Mouse (Mus musculus) CH12.LX (cell line): Measurements from ENCODE around the gene Edem3.

ENCODE experiments used
- CHD2 ChIP-seq: IDR thresholded peaks from 2 replicates; pipeline ENCODE4 v1.6.1; 2011; ENCODE audit warnings: low read length, improper control_type of control experiment
- CTCF ChIP-seq, 2 experiments: IDR thresholded peaks in 1 of 2; conservative IDR thresholded peaks in 1 of 2; 2 replicates each; pipeline ENCODE4 v1.5.1; 2011 to 2012; ENCODE audit warnings: low read depth in 2 of 2, low read length in 2 of 2, improper control_type of control experiment in 1 of 2, inconsistent platforms in 1 of 2, mild to moderate bottlenecking in 1 of 2, moderate library complexity in 1 of 2
- ELF1 ChIP-seq: IDR thresholded peaks from 2 replicates; pipeline ENCODE4 v1.6.1; 2014; ENCODE audit warnings: low read depth, mild to moderate bottlenecking, inconsistent platforms, low read length, improper control_type of control experiment
- MAZ ChIP-seq: IDR thresholded peaks from 2 replicates; pipeline ENCODE4 v1.6.1; 2012; ENCODE audit warnings: low read depth, mild to moderate bottlenecking, inconsistent platforms, low read length, improper control_type of control experiment, moderate library complexity
- MXI1 ChIP-seq: IDR thresholded peaks from 2 replicates; pipeline ENCODE4 v1.6.1; 2011; ENCODE audit warnings: mild to moderate bottlenecking, low read depth, low read length, improper control_type of control experiment
- MYC ChIP-seq: IDR thresholded peaks from 2 replicates; pipeline ENCODE4 v1.6.1; 2011; ENCODE audit warnings: low read depth, mild to moderate bottlenecking, improper control_type of control experiment, low read length
- POLR2A ChIP-seq: IDR thresholded peaks from 2 replicates; pipeline ENCODE4 v1.6.1; 2011; ENCODE audit warnings: low read depth, mild to moderate bottlenecking, improper control_type of control experiment, low read length
- POLR2AphosphoS2 ChIP-seq: IDR thresholded peaks from 2 replicates; pipeline ENCODE4 v1.6.1; 2011; ENCODE audit warnings: low read depth, low read length, improper control_type of control experiment
- RCOR1 ChIP-seq: conservative IDR thresholded peaks from 2 replicates; pipeline ENCODE4 v1.6.1; 2012; ENCODE audit warnings: low read depth, mild to moderate bottlenecking, inconsistent platforms, low read length, improper control_type of control experiment
- ZC3H11A ChIP-seq: IDR thresholded peaks from 2 replicates; pipeline ENCODE4 v1.6.1; 2012; ENCODE audit warnings: low read depth, mild to moderate bottlenecking, inconsistent platforms, low read length, improper control_type of control experiment
- ZKSCAN1 ChIP-seq: IDR thresholded peaks from 2 replicates; pipeline ENCODE4 v1.6.1; 2012; ENCODE audit warnings: low read depth, inconsistent platforms, low read length, improper control_type of control experiment, borderline replicate concordance

- TF ChIP-seq MYC (no peak), POLR2A (no peak), CTCF (conservative IDR thresholded peaks at IDR 0.05 in 1 of 2, IDR thresholded peaks at IDR 0.05 in 1 of 2; ENCODE audit: low read depth in 2 of 2, low read length in 2 of 2) (no peak), ZKSCAN1 (no peak), ELF1 (no peak), MAZ (no peak), ZC3H11A (no peak), CHD2 (no peak), POLR2AphosphoS2 (no peak), MXI1 (no peak), RCOR1 (no peak)
Measured at GRCm38 (mm10) chr1:151825065-151825464, 69.9 kb downstream of the Edem3 start.
